Mouse (Mus musculus) Muller cell, postnatal 12 days (primary cell): ENCODE data around the gene Ly6g6e.

Experiments used
- DNase-seq: peaks from one replicate; pipeline ENCODE4 v3.0.0-alpha.2; 2015; ENCODE audit errors: inconsistent ontology term

Gene Ly6g6e

DNA sequence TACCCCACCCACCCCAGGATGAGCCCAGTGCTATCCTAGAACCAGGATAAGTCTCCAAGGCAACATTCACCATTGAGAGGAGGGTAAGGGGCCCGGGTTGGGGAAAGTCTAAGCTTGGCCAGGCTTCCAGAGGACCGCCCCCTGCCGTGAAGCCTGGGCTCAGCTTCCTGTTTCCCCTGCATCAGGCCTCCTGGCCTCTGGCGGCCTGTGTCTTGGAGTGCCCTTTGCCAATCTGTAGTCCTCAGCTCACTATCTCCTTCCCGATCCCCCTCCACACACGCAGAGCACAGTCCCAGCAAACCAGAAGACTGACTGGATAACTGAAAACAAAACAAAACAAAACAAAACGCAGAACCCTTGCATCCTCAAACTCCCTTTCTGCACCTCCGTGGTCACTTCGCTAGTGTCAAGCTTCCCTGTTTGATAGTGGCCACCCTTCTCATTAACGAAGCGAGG, 27.1 kb upstream of the Ly6g6e start, which contains the start of gene Clic1:
Clic1 (plus strand) TSS at position 406 of the 456 bp plus-strand sequence.
- peak; percentile 67 for DNase-seq

- DNase-seq: peak; percentile 80
Observed at GRCm38 (mm10) chr17:35050126-35050750, 26.5 kb upstream of the Ly6g6e start.

GRCm38 (mm10) chr17:35051156-35052086, 25.3 kb upstream of the Ly6g6e start:
- peak; percentile 95 for DNase-seq

DNA sequence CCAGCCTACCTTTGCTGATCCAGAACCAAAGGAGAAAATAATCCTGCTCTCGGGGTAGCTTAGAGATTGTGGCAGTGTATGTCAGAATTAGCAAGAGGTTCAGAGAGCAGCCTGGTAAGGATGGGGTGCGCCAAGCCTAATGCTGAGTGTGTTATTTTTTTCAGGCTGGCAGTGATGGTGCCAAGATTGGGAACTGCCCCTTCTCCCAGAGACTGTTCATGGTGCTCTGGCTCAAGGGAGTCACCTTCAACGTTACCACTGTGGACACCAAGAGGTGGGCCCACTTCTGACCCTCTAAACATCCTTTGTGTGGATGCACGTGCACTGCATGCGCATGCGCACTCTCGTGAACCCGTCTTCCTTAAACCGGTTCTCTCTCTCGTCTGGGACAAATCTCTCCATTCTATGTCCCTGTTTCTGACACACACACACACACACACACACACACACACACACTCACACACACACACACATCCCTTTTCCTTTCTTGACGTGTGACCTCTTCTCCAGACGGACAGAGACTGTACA, 24.4 kb upstream of the Ly6g6e start:
- no peak for DNase-seq

DNA sequence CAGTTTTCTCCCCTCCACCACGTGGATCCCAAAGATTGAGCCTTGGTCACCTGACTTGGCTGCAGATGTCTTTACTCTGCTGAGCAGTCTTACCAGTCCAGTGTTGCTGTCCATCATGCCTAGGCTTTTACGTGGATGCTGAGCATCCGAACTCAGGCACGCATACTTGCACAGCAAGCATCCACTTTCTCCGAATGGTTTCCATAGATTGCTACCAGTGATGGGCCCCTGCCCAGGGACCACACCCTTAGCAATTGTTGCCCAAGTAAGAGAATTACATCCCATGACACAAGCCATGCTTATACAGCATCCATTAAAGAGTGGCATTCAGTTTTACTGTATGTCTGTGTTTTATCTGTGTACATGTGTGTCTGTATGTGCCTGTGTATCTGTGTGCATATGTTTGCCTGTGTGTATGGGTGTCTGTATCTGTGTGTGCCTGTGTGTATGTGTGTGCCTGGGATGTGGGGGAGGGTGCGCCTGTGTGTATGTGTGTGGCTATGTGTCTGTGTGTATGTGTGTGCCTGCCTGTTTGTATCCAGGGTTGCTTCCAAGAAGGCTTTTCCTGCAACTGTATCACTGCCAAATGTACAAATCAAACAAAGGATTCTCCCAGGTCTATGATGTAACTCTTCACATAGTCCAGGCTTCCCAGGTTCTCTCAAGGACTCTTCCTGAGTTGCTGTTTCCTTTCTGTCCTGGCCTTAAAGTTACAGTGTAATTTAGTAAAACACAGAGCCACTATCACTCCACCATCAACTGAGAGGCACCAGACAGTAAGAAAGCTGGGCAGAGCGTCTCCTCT, 20.8 kb upstream of the Ly6g6e start:
- no peak for DNase-seq

- no peak for DNase-seq
Observed at GRCm38 (mm10) chr17:35057090-35057489, 19.6 kb upstream of the Ly6g6e start.

DNA sequence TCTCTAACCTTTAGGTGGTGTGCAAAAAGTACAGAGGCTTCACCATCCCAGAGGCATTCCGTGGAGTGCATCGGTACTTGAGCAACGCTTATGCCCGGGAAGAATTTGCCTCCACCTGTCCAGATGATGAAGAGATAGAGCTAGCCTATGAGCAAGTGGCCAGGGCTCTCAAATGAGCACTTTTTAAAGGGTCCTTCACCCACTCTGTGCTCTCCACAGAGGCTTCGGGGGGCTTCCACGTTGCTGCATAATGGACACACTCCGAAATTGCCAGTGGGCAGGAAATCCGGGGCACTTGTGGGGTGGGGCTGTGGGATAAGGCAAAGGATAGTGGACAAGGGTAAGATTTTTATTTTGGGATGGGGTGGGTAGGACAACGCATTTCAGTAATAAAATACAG, 18.4 kb upstream of the Ly6g6e start:
- no peak for DNase-seq

GRCm38 (mm10) chr17:35058911-35059892, 17.5 kb upstream of the Ly6g6e start, which contains the start of gene Ddah2:
Gene Ddah2, plus strand, starts transcription at chr17:35059035.
- peak; percentile 95 for DNase-seq

GRCm38 (mm10) chr17:35060071-35060470, 16.6 kb upstream of the Ly6g6e start:
- DNase-seq: no peak

GRCm38 (mm10) chr17:35060737-35061297, 15.9 kb upstream of the Ly6g6e start:
- no peak for DNase-seq

GRCm38 (mm10) chr17:35061299-35061698, 15.4 kb upstream of the Ly6g6e start:
- DNase-seq: no peak

DNA sequence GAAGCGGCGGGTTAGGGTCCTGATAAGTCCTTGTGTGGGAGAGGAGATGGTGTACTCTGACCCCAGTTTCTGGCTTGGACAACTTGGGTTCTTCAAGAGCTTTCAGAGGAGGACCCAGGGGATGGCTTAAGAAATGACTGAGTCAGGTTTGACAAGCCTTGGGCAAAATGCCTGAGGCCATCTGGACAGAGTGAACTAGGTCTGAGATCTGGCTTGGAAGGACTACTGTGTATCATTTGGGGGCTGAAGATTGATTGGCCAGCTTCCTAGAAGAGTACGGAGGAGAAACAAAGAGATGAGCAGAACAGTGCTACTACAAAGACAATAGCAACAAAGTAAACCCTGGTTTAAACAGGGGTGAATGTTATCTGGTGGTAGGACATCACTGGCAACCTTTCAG, 13.2 kb upstream of the Ly6g6e start:
- DNase-seq: no peak

DNA sequence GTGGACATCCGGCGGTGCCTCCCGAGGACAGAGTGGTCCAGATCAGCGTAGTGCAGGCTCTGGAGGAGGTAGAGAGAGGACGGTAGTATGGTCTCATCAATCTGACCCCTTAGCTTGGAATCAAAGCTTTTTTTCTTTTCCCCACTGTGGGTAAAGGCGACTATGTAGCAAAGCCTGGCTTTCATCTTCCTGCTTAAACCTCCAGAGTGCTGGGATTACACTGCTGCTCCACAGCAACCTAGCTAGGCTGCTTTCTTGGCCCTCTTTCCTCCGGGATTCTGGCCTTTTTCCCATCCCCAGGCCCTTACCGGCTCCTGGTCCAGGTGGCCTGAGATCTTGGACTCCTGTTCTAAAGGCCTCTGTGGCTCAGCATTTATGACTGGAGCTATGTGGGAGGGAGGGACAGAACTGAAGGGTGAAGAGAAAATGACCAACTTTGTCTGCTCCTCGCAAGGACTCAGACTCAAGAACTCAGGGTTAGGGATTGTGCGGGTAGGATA, 12.3 kb upstream of the Ly6g6e start:
- no peak for DNase-seq

- DNase-seq: no peak
Observed at GRCm38 (mm10) chr17:35064951-35065947, 11.5 kb upstream of the Ly6g6e start, which contains the start of gene Ly6g6c. Gene Ly6g6c, plus strand, starts transcription at chr17:35065388.

GRCm38 (mm10) chr17:35066084-35066483, 10.6 kb upstream of the Ly6g6e start, which contains the start of gene Mpig6b:
Gene Mpig6b, minus strand, starts transcription at chr17:35066184.
- DNase-seq: no peak

GRCm38 (mm10) chr17:35068213-35068914, 8.3 kb upstream of the Ly6g6e start:
- no peak for DNase-seq

GRCm38 (mm10) chr17:35070556-35071229, 6.0 kb upstream of the Ly6g6e start:
- DNase-seq: no peak
